Mouse (Mus musculus) liver, embryonic 14.5 days (tissue): Measurements from ENCODE around the gene Etnk1.

Source experiments
- CTCF ChIP-seq: IDR thresholded peaks from 2 replicates; pipeline ENCODE4 v1.5.1; 2016; ENCODE audit warnings: antibody characterized with exemption, low read depth, control low read depth
- EP300 ChIP-seq: IDR thresholded peaks from 2 replicates; pipeline ENCODE4 v1.6.1; 2016; ENCODE audit warnings: antibody characterized with exemption, low read depth

GRCm38 (mm10) chr6:143170166-143170960 lies 3.3 kb downstream of the Etnk1 start:
- no peak for TF ChIP-seq CTCF
- no peak for TF ChIP-seq EP300
